Mouse (Mus musculus) hindbrain, postnatal 0 days (tissue): ENCODE data around the gene Ubxn6. TPM values are rescaled to one million over a fixed set of nuclear protein-coding genes. Genes with fewer than 3 reads are reported as not detected.
A peak's percentile ranks its signal among the peaks of the same experiment; 100 is the strongest.
"Not testable (repeated sequence)": the region's sequence is repeated elsewhere in the genome, so short reads cannot be mapped to it uniquely, and the experiment has no call there.

Source experiments
- ATAC-seq: fragments of 200-750 bp; cut with Nextera tagmentation; 2 replicates; pipeline ENCODE4 v1.8.0; 2017; ENCODE audit warnings: mild to moderate bottlenecking, moderate TSS enrichment, moderate library complexity
- DNase-seq: peaks from one replicate; pipeline ENCODE4 v3.0.0-alpha.2; 2015; ENCODE audit warnings: low spot score
- H3K27ac ChIP-seq: fragments of 300-500 bp; sonication (generic); 2 replicates; pipeline ENCODE4 v1.5.1; 2014; ENCODE audit warnings: mild to moderate bottlenecking
- H3K27me3 ChIP-seq: fragments of 300-500 bp; sonication (generic); 2 replicates; pipeline ENCODE4 v1.6.1; 2014; ENCODE audit warnings: low read length, mixed read lengths; ENCODE audit not compliant: insufficient read depth
- H3K36me3 ChIP-seq: fragments of 300-500 bp; sonication (generic); 2 replicates; pipeline ENCODE4 v1.6.1; 2014; ENCODE audit warnings: low read length, mixed read lengths; ENCODE audit not compliant: insufficient read depth
- H3K4me1 ChIP-seq: fragments of 300-500 bp; sonication (generic); 2 replicates; pipeline ENCODE4 v1.6.1; 2014; ENCODE audit warnings: antibody characterized with exemption, low read length, mixed read lengths; ENCODE audit not compliant: insufficient read depth
- H3K4me2 ChIP-seq: fragments of 300-500 bp; sonication (generic); 2 replicates; pipeline ENCODE4 v1.6.1; 2014; ENCODE audit warnings: low read depth, mild to moderate bottlenecking, low read length, moderate library complexity, mixed read lengths
- H3K4me3 ChIP-seq: fragments of 300-500 bp; sonication (generic); 2 replicates; pipeline ENCODE4 v1.5.1; 2014; ENCODE audit warnings: low read length
- H3K9ac ChIP-seq: fragments of 300-500 bp; sonication (generic); replicated peaks from 2 replicates; pipeline ENCODE4 v1.6.1; 2014; ENCODE audit warnings: mild to moderate bottlenecking, low read length, moderate library complexity, mixed read lengths
- H3K9me3 ChIP-seq: fragments of 300-500 bp; sonication (generic); 2 replicates; pipeline ENCODE4 v1.6.1; 2016; ENCODE audit warnings: low read length, mixed read lengths
- CTCF ChIP-seq: IDR thresholded peaks from 2 replicates; pipeline ENCODE4 v1.5.1; 2016; ENCODE audit warnings: antibody characterized with exemption, control low read depth, low read depth
- WGBS: fragments of 180-500 bp; shearing (Covaris S2); extraction: QIAGEN DNeasy Blood & Tissue Kit; methylation state at CpG from one replicate; pipeline ENCODE4 v1.1.7; 2014; 5-methylcytosine and 5-hydroxymethylcytosine counted together
- polyA plus RNA-seq: library from polyadenylated mRNA; unstranded; fragments of >200 nt; fragmentation: Nextera tagmentation; extraction: Ambion mirVana; gene quantifications from 2 replicates; pipeline ENCODE4 v1.2.1, GENCODE M21; 2015
- total RNA-seq: library from RNA; depleted of rRNA; stranded (reverse); fragments of >200 nt; gene quantifications from 2 replicates; pipeline ENCODE4 v1.2.3, GENCODE M21; 2014

Gene Ubxn6
- total and polyA plus RNA-seq, 2 experiments from 2014 or later: 75.2 to 111 TPM

DNA sequence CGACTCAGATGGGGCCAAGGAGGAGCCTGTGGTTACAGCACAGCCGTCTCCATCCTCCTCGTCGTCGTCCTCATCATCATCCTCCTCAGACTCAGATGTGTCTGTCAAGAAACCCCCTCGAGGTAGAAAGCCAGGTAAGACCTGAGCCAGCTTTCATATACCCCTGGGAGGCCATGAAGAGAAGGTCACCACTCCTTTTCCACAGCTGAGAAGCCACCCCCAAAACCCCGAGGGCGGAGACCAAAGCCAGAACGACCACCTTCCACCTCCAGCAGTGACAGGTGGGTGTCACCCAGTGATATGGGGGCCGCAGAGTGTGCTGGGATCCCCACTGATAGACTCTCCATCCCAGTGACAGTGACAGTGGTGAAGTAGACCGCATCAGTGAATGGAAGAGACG lies 22.1 kb upstream of the Ubxn6 start:
- no peak overlapping the region for H3K4me3 ChIP-seq
- no peaks in the 10 kb centered on the region for H3K27me3 ChIP-seq
- ATAC-seq: no peak
- H3K4me2 ChIP-seq: no peak overlapping the region
- no peak for TF ChIP-seq CTCF
- H3K36me3 ChIP-seq: peaks cover 57% of the 10 kb centered on the region
- WGBS: 93% methylated on average over 12 of the region's 12 CpGs
- no peak for DNase-seq
- H3K27ac ChIP-seq: no peak overlapping the region
- no peak overlapping the region for H3K9ac ChIP-seq
- no peaks in the 10 kb centered on the region for H3K4me1 ChIP-seq
- no peaks in the 10 kb centered on the region for H3K9me3 ChIP-seq

- Histone ChIP-seq H3K27me3 (no peaks in the 10 kb centered on the region), H3K4me3 (no peak overlapping the region), H3K4me2 (no peak overlapping the region), H3K4me1 (no peaks in the 10 kb centered on the region), H3K9ac (no peak overlapping the region), H3K9me3 (no peaks in the 10 kb centered on the region), H3K27ac (no peak overlapping the region; the same call in 1 of the 2 replicates), H3K36me3 (peaks cover 26% of the 10 kb centered on the region; the same call in 1 of the 2 replicates)
- ATAC-seq (0 out of 2 replicates have a peak, but pooled peaks have one; percentile 21), DNase-seq (no peak)
- TF ChIP-seq CTCF: no peak
- 95% methylated on average over 1 of the region's 1 CpGs for WGBS
Observed at GRCm38 (mm10) chr17:56092794-56093193, 18.0 kb upstream of the Ubxn6 start.

DNA sequence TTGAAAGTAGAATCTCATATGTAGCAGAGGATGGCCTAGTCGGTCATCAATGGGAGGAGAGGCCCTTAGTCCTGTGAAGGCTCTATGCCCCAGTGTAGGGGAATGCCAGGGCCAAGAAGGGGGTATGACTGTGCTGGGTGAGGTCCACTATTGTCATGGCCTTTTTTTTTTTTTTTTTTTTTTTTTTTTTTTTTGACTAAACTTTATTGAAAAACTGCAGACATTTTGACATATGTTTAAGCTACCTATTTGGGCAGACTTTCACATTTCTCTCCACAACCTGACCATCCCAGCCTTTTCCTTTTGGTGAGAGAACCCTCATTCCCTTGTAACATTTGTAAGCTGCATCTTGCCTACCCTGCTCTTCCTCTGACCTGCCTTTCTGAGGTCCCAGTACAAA lies 17.5 kb upstream of the Ubxn6 start:
- H3K27me3 ChIP-seq: no peaks in the 10 kb centered on the region
- no peak overlapping the region for H3K27ac ChIP-seq
- H3K9ac ChIP-seq: no peak overlapping the region
- TF ChIP-seq CTCF: no peak
- no peak overlapping the region for H3K4me2 ChIP-seq
- WGBS: 83% methylated on average over 1 of the region's 1 CpGs
- H3K36me3 ChIP-seq: peaks cover 22% of the 10 kb centered on the region; the same call in 1 of the 2 replicates
- no peak for DNase-seq
- ATAC-seq: no peak
- no peak overlapping the region for H3K4me3 ChIP-seq
- H3K4me1 ChIP-seq: no peaks in the 10 kb centered on the region
- H3K9me3 ChIP-seq: no peaks in the 10 kb centered on the region

DNA sequence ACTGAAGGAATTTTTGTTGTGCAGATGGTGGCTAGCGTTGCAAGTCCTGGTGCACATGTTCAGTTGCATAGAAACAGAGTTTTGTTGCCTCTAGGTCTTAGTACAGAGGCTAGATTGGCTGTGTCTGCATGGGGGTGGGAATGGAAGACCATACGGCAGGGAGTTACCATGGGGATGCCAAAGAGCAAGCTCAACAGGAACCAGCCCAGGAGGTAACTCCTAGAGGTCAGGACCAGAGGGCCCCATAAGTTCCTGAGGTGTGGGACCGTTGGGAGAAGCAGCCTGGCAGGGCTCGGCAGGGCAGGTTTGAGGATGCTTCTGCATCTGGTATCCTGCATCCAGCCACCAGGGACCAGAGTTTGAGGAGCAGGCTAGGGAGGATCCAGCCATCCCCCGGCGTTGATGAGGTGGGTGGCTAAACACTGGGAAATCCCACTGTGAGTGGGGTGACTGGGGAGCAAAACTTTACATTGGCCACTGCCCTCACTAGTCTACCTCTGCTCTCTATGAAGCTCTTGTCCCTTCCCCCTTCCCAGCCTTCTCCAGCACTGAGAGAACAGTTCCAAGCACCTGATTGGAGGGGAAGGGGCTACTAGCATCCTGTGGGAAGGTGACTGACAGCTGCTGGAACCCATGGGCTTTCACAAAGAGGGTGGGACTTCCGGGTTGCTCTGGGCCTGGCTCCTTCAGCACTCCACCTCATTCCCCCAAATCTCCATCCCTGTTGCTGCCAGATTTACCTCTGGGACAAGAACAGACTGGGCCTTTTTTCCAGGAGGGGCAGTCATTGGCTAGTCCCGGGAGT lies 6.2 kb upstream of the Ubxn6 start:
- ATAC-seq: peak; percentile 38
- Histone ChIP-seq H3K9me3 (no peaks in the 10 kb centered on the region), H3K4me2 (peak overlapping the region; percentile 97), H3K27me3 (no peaks in the 10 kb centered on the region), H3K4me3 (peak overlapping the region; percentile 96), H3K4me1 (peaks cover 18% of the 10 kb centered on the region), H3K36me3 (peaks cover 5% of the 10 kb centered on the region; the same call in 1 of the 2 replicates), H3K27ac (peak overlapping the region; percentile 20; the same call in 1 of the 2 replicates), H3K9ac (peak overlapping the region; percentile 84)
- TF ChIP-seq CTCF: peak; percentile 18; the same call in 1 of the 2 replicates
- DNase-seq: peak; percentile 87
- WGBS: 7% methylated on average over 8 of the region's 8 CpGs

- no peaks in the 10 kb centered on the region for H3K9me3 ChIP-seq
- peak overlapping the region; percentile 96 for H3K4me3 ChIP-seq
- ATAC-seq (no peak), DNase-seq (peak; percentile 11)
- no peak for TF ChIP-seq CTCF
- 2% methylated on average over 11 of the region's 11 CpGs for WGBS
- H3K9ac ChIP-seq: peak overlapping the region; percentile 84
- H3K36me3 ChIP-seq: peaks cover 5% of the 10 kb centered on the region; the same call in 1 of the 2 replicates
- peak overlapping the region; percentile 80 for H3K27ac ChIP-seq
- peaks cover 18% of the 10 kb centered on the region for H3K4me1 ChIP-seq
- H3K4me2 ChIP-seq: peak overlapping the region; percentile 97
- H3K27me3 ChIP-seq: no peaks in the 10 kb centered on the region
Observed at GRCm38 (mm10) chr17:56079921-56080320, 5.1 kb upstream of the Ubxn6 start.

- 1% methylated on average over 61 of the region's 61 CpGs for WGBS
- no peak for TF ChIP-seq CTCF
- Histone ChIP-seq H3K4me2 (peak within 1 kb of the TSS; percentile 97), H3K9ac (peak within 1 kb of the TSS; percentile 84), H3K27me3 (no peaks in the 10 kb centered on the region), H3K36me3 (peaks cover 4% of the 10 kb centered on the region; the same call in 1 of the 2 replicates), H3K4me1 (peaks cover 18% of the 10 kb centered on the region), H3K4me3 (peak within 1 kb of the TSS; percentile 96), H3K9me3 (no peaks in the 10 kb centered on the region), H3K27ac (peak within 1 kb of the TSS; percentile 80)
- ATAC-seq (peak; percentile 94), DNase-seq (peak; percentile 100)
Observed at GRCm38 (mm10) chr17:56078880-56079795, 4.3 kb upstream of the Ubxn6 start, which contains the start of gene Hdgfl2. TSS of gene Hdgfl2 (plus strand) at chr17:56079634.

GRCm38 (mm10) chr17:56078361-56078760 lies 3.5 kb upstream of the Ubxn6 start:
- Histone ChIP-seq H3K4me3 (peak overlapping the region; percentile 96; the same call in 1 of the 2 replicates), H3K4me1 (peaks cover 23% of the 10 kb centered on the region), H3K4me2 (peak overlapping the region; percentile 43; the same call in 1 of the 2 replicates)
- 63% methylated on average over 9 of the region's 9 CpGs for WGBS
- H3K36me3 ChIP-seq, ATAC-seq, H3K27ac ChIP-seq, H3K9me3 ChIP-seq, DNase-seq, H3K9ac ChIP-seq, H3K27me3 ChIP-seq: not testable (repeated sequence)
